Mouse (Mus musculus): ENCODE results near the gene Aebp1. TPM values are rescaled to one million over a fixed set of nuclear protein-coding genes. Genes with fewer than 3 reads are reported as not detected.

The Aebp1 gene
- polyA plus RNA-seq, 1 experiment from 2014 or later = 32.5 TPM

GRCm38 (mm10) chr11:5834506-5834905 lies 27.2 kb upstream of the Aebp1 start:
- WGBS = 77% methylated on average over 9 of the region's 9 CpGs
- Histone ChIP-seq H3K4me3 (ENCODE audit: low read depth, low read length) (no peak overlapping the region), H3K27me3 (ENCODE audit: insufficient read depth, low read length) (no peaks in the 10 kb centered on the region), H3K36me3 (ENCODE audit: insufficient read depth) (peaks cover 24% of the 10 kb centered on the region), H3K4me1 (ENCODE audit: insufficient read depth) (no peaks in the 10 kb centered on the region), H3K4me2 (no peak overlapping the region), H3K9me3 (ENCODE audit: low read depth, low read length) (no peaks in the 10 kb centered on the region), H3K9ac (no peak overlapping the region), H3K27ac (ENCODE audit: low read depth) (no peak overlapping the region)
- TF ChIP-seq CTCF (IDR thresholded peaks at IDR 0.05; ENCODE audit: low read depth) = no peak
- no peak for DNase-seq
- ATAC-seq (ENCODE audit: insufficient read depth) = no peak

- Histone ChIP-seq H3K27ac (ENCODE audit: low read depth) (no peak overlapping the region), H3K36me3 (ENCODE audit: insufficient read depth) (peaks cover 19% of the 10 kb centered on the region; the same call in 1 of the 2 replicates), H3K9ac (no peak overlapping the region), H3K4me2 (no peak overlapping the region), H3K9me3 (ENCODE audit: low read depth, low read length) (no peaks in the 10 kb centered on the region), H3K4me3 (ENCODE audit: low read depth, low read length) (no peak overlapping the region), H3K27me3 (ENCODE audit: insufficient read depth, low read length) (no peaks in the 10 kb centered on the region), H3K4me1 (ENCODE audit: insufficient read depth) (no peaks in the 10 kb centered on the region)
- no peak for ATAC-seq (ENCODE audit: insufficient read depth)
- WGBS = 85% methylated on average over 7 of the region's 7 CpGs
- no peak for DNase-seq
- no peak for TF ChIP-seq CTCF (IDR thresholded peaks at IDR 0.05; ENCODE audit: low read depth)
Observed at GRCm38 (mm10) chr11:5835057-5835456, 26.7 kb upstream of the Aebp1 start.

- Histone ChIP-seq H3K27ac (ENCODE audit: low read depth) (no peak overlapping the region), H3K36me3 (ENCODE audit: insufficient read depth) (peaks cover 17% of the 10 kb centered on the region; the same call in 1 of the 2 replicates), H3K27me3 (ENCODE audit: insufficient read depth, low read length) (no peaks in the 10 kb centered on the region), H3K4me1 (ENCODE audit: insufficient read depth) (no peaks in the 10 kb centered on the region), H3K4me3 (ENCODE audit: low read depth, low read length) (no peak overlapping the region), H3K9me3 (ENCODE audit: low read depth, low read length) (no peaks in the 10 kb centered on the region), H3K9ac (no peak overlapping the region), H3K4me2 (no peak overlapping the region)
- peak; percentile 25 for DNase-seq
- WGBS = 36% methylated on average over 1 of the region's 1 CpGs
- no peak for ATAC-seq (ENCODE audit: insufficient read depth)
- peak; percentile 46 for TF ChIP-seq CTCF (IDR thresholded peaks at IDR 0.05; ENCODE audit: low read depth)
Observed at GRCm38 (mm10) chr11:5836126-5836525, 25.6 kb upstream of the Aebp1 start.

GRCm38 (mm10) chr11:5837251-5838246 lies 24.2 kb upstream of the Aebp1 start, which contains the start of gene Polm:
Gene Polm (minus strand): TSS chr11:5838016.
- under 1% methylated on average over 63 of the region's 63 CpGs for WGBS
- ATAC-seq (ENCODE audit: insufficient read depth) = peak; percentile 99
- Histone ChIP-seq H3K4me3 (ENCODE audit: low read depth, low read length) (peak within 1 kb of the TSS; percentile 71), H3K9ac (peak within 1 kb of the TSS; percentile 79), H3K9me3 (ENCODE audit: low read depth, low read length) (no peaks in the 10 kb centered on the region), H3K27ac (ENCODE audit: low read depth) (peak within 1 kb of the TSS; percentile 83), H3K4me2 (peak within 1 kb of the TSS; percentile 94), H3K27me3 (ENCODE audit: insufficient read depth, low read length) (no peaks in the 10 kb centered on the region), H3K4me1 (ENCODE audit: insufficient read depth) (no peaks in the 10 kb centered on the region), H3K36me3 (ENCODE audit: insufficient read depth) (peaks cover 8% of the 10 kb centered on the region; the same call in 1 of the 2 replicates)
- peak; percentile 99 for DNase-seq
- peak; percentile 82 for TF ChIP-seq CTCF (IDR thresholded peaks at IDR 0.05; ENCODE audit: low read depth)

- Histone ChIP-seq H3K4me3 (ENCODE audit: low read depth, low read length) (no peak overlapping the region), H3K27ac (ENCODE audit: low read depth) (no peak overlapping the region), H3K9me3 (ENCODE audit: low read depth, low read length) (no peaks in the 10 kb centered on the region), H3K27me3 (ENCODE audit: insufficient read depth, low read length) (no peaks in the 10 kb centered on the region), H3K36me3 (ENCODE audit: insufficient read depth) (no peaks in the 10 kb centered on the region), H3K9ac (no peak overlapping the region), H3K4me2 (no peak overlapping the region), H3K4me1 (ENCODE audit: insufficient read depth) (no peaks in the 10 kb centered on the region)
- TF ChIP-seq CTCF (IDR thresholded peaks at IDR 0.05; ENCODE audit: low read depth) = no peak
- 73% methylated on average over 7 of the region's 7 CpGs for WGBS
- DNase-seq (no peak), ATAC-seq (ENCODE audit: insufficient read depth) (no peak)
Observed at GRCm38 (mm10) chr11:5840346-5840745, 21.4 kb upstream of the Aebp1 start.

GRCm38 (mm10) chr11:5841751-5842150 lies 20.0 kb upstream of the Aebp1 start:
- Histone ChIP-seq H3K27ac (ENCODE audit: low read depth) (no peak overlapping the region), H3K4me2 (no peak overlapping the region), H3K9me3 (ENCODE audit: low read depth, low read length) (no peaks in the 10 kb centered on the region), H3K27me3 (ENCODE audit: insufficient read depth, low read length) (no peaks in the 10 kb centered on the region), H3K4me3 (ENCODE audit: low read depth, low read length) (no peak overlapping the region), H3K36me3 (ENCODE audit: insufficient read depth) (no peaks in the 10 kb centered on the region), H3K9ac (no peak overlapping the region), H3K4me1 (ENCODE audit: insufficient read depth) (no peaks in the 10 kb centered on the region)
- TF ChIP-seq CTCF (IDR thresholded peaks at IDR 0.05; ENCODE audit: low read depth) = no peak
- DNase-seq (no peak), ATAC-seq (ENCODE audit: insufficient read depth) (no peak)
- WGBS = 88% methylated on average over 2 of the region's 2 CpGs

- WGBS = 76% methylated on average over 3 of the region's 3 CpGs
- Histone ChIP-seq H3K9me3 (ENCODE audit: low read depth, low read length) (no peaks in the 10 kb centered on the region), H3K27me3 (ENCODE audit: insufficient read depth, low read length) (no peaks in the 10 kb centered on the region), H3K36me3 (ENCODE audit: insufficient read depth) (no peaks in the 10 kb centered on the region), H3K4me3 (ENCODE audit: low read depth, low read length) (no peak overlapping the region), H3K4me1 (ENCODE audit: insufficient read depth) (no peaks in the 10 kb centered on the region), H3K27ac (ENCODE audit: low read depth) (no peak overlapping the region), H3K4me2 (no peak overlapping the region), H3K9ac (no peak overlapping the region)
- no peak for DNase-seq
- TF ChIP-seq CTCF (IDR thresholded peaks at IDR 0.05; ENCODE audit: low read depth) = no peak
- ATAC-seq (ENCODE audit: insufficient read depth) = no peak
Observed at GRCm38 (mm10) chr11:5843131-5843530, 18.6 kb upstream of the Aebp1 start.

Measured in lung, embryonic 14.5 days (tissue).